Mouse (Mus musculus) cortical plate, adult 2 months (tissue): ENCODE results near the gene Cwc27.

Experiments
- CTCF ChIP-seq: fragments of 200-500 bp; IDR thresholded peaks from 2 replicates; pipeline ENCODE4 v1.5.1; 2011; ENCODE audit warnings: mild to moderate bottlenecking, control low read depth, low read length; ENCODE audit not compliant: insufficient read depth; ENCODE audit errors: extremely low read depth
- POLR2A ChIP-seq: fragments of 200-500 bp; IDR thresholded peaks from 2 replicates; pipeline ENCODE4 v1.6.1; 2011; ENCODE audit warnings: mild to moderate bottlenecking, low read length, control low read depth; ENCODE audit not compliant: insufficient read depth; ENCODE audit errors: extremely low read depth

DNA sequence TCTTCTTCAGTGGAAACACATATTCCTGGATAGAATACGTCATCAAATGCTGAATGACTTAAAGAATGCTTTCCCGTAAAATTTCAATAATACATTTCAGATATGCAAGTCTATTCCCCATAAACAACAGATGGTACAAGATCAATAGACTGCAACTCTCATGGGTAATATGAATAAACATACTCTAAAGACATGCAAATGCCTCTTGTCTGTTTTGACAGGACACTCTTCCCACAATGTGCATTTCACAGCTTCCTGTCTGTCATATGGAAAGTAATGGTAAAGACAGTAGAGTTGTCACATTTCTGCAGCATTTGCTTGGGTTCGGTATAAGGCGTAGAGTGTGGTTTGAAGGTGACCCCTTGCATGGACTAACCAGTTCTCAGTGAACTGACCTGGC lies 29.7 kb downstream of the Cwc27 start:
- no peak for TF ChIP-seq CTCF
- no peak for TF ChIP-seq POLR2A
